Mouse (Mus musculus): Measurements from ENCODE around the gene Grk6. TPM values are rescaled to one million over a fixed set of nuclear protein-coding genes. Genes with fewer than 3 reads are reported as not detected.

Gene Grk6
- polyA plus RNA-seq, 1 experiment = 189 TPM

DNA sequence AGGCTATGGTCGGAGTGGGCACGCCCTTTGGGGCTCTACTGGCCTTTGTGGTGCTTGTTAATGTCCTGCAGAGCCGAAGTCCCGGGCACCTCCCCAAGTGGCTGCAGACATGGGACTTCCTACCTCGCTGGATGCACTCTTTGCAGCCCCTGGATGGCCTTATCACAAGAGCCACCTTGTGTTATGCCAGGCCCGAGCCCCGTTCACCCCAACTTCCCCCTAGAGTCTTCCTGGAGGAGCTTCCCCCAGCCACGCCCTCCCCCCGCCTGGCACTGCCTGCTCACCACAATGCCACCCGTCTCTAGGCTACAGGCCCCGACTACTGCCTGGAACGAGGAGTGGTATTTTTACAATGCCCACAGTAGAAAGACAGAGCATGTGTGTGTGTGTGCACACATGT, 31.5 kb upstream of the Grk6 start:
- no peak overlapping the region for H3K27ac ChIP-seq (ENCODE audit: insufficient read depth, low read length)
- TF ChIP-seq CTCF (IDR thresholded peaks at IDR 0.05; ENCODE audit: extremely low read depth, insufficient read depth, insufficient read length, insufficient replicate concordance) (no peak), POLR2A (IDR thresholded peaks at IDR 0.05; ENCODE audit: low read depth, low read length) (no peak)
- no peaks in the 10 kb centered on the region for H3K27me3 ChIP-seq (ENCODE audit: control insufficient read depth, insufficient read depth, low read length)
- peaks cover 7% of the 10 kb centered on the region; the same call in 1 of the 2 replicates for H3K4me1 ChIP-seq (ENCODE audit: control insufficient read depth, insufficient read depth, insufficient read length)
- WGBS = 26% methylated on average over 12 of the region's 12 CpGs
- DNase-seq (ENCODE audit: low read depth in 1 of 2, low spot score in 2 of 2) = no peak
- no peaks in the 10 kb centered on the region for H3K36me3 ChIP-seq (ENCODE audit: control insufficient read depth, insufficient read depth, low read length)
- H3K4me3 ChIP-seq (ENCODE audit: extremely low read depth, insufficient read depth, insufficient read length) = no peak overlapping the region

DNA sequence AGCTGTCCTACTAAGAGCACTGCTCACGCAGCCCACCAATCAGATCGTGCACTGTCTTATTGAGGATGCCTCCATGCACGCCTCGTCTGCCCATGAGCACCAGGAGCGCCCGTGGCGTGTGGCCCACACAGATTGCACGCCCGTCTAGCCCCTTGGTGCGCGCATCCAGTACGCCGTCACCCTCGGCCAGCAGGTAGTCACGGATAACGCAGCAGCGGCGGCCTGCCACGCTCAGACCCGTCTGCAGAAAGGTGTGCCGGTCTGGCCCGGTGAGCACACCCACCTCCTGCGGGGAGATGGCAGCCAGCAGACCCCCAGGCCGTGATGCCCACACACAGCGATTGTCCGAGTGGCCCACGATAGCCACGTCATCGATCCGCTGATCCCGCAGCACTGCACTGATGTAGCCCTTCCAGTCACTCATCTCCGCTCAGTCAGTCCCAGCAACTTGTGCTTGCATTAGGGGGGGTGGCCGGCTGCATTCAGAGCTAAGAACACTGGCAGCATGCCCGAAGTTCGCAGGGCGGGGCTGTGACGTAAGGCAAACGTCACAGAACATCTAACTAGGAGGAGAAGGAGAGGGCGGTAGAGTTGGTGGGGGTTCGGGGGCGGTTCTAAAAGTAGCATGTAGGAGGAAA, 30.0 kb upstream of the Grk6 start, which contains the start of gene Pfn3:
Pfn3 (minus strand) TSS at position 490 of the 638 bp plus-strand sequence.
- H3K27me3 ChIP-seq (ENCODE audit: control insufficient read depth, insufficient read depth, low read length) = no peaks in the 10 kb centered on the region
- no peak for DNase-seq (ENCODE audit: low read depth in 1 of 2, low spot score in 2 of 2)
- no peak within 1 kb of the TSS for H3K27ac ChIP-seq (ENCODE audit: insufficient read depth, low read length)
- peaks cover 9% of the 10 kb centered on the region for H3K4me1 ChIP-seq (ENCODE audit: control insufficient read depth, insufficient read depth, insufficient read length)
- WGBS = 48% methylated on average over 41 of the region's 41 CpGs
- TF ChIP-seq POLR2A (IDR thresholded peaks at IDR 0.05; ENCODE audit: low read depth, low read length) = no peak
- no peak for TF ChIP-seq CTCF (IDR thresholded peaks at IDR 0.05; ENCODE audit: extremely low read depth, insufficient read depth, insufficient read length, insufficient replicate concordance)
- H3K36me3 ChIP-seq (ENCODE audit: control insufficient read depth, insufficient read depth, low read length) = no peaks in the 10 kb centered on the region
- no peak within 1 kb of the TSS for H3K4me3 ChIP-seq (ENCODE audit: extremely low read depth, insufficient read depth, insufficient read length)

DNA sequence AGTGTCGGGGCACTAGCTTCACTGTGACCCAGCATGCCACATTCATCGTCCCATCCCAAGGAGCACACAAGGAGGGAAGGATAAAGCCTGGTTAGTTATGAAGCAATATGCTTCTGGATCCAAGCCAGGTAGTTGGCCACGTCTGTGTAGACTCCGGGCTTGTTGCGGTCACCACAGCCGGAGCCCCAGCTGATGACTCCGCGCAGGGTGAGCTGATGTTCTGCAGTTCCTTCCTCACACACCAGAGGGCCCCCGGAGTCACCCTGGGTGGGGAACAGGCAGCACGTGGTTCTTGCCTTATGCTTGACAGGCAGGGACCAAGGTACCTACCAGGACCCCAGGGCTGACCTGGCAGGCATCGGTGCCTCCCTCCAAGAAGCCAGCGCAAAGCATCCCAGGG, 26.9 kb upstream of the Grk6 start:
- Histone ChIP-seq H3K36me3 (ENCODE audit: control insufficient read depth, insufficient read depth, low read length) (no peaks in the 10 kb centered on the region), H3K4me1 (ENCODE audit: control insufficient read depth, insufficient read depth, insufficient read length) (peaks cover 21% of the 10 kb centered on the region), H3K27ac (ENCODE audit: insufficient read depth, low read length) (no peak overlapping the region), H3K4me3 (ENCODE audit: extremely low read depth, insufficient read depth, insufficient read length) (no peak overlapping the region), H3K27me3 (ENCODE audit: control insufficient read depth, insufficient read depth, low read length) (peaks cover 7% of the 10 kb centered on the region; the same call in 1 of the 2 replicates)
- TF ChIP-seq CTCF (IDR thresholded peaks at IDR 0.05; ENCODE audit: extremely low read depth, insufficient read depth, insufficient read length, insufficient replicate concordance) (peak; percentile 92), POLR2A (IDR thresholded peaks at IDR 0.05; ENCODE audit: low read depth, low read length) (no peak)
- DNase-seq (ENCODE audit: low read depth in 1 of 2, low spot score in 2 of 2) = peak; percentile 71 to 92
- 3% methylated on average over 12 of the region's 12 CpGs for WGBS

DNA sequence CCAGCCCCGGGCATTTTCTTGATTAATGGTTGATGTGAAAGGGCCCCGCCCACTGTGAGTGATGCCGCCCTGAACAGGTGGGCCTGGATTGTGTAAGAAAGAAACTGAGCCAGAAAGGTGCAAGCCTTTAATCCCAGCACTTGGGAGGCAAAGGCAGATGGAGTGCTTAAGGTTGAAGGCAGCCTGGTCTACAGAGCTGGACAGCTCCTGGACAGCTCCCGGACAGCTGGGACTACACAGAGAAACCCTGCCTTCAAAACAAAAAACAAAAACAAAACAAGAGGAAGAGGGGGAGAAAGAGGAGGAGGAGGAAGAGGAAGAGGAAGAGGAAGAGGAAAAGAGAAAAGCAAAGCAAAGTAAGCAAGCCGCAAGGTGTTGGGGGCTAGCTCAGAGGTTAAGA, 25.7 kb upstream of the Grk6 start:
- no peaks in the 10 kb centered on the region for H3K36me3 ChIP-seq (ENCODE audit: control insufficient read depth, insufficient read depth, low read length)
- TF ChIP-seq POLR2A (IDR thresholded peaks at IDR 0.05; ENCODE audit: low read depth, low read length) = no peak
- no peak for TF ChIP-seq CTCF (IDR thresholded peaks at IDR 0.05; ENCODE audit: extremely low read depth, insufficient read depth, insufficient read length, insufficient replicate concordance)
- WGBS = 66% methylated on average over 5 of the region's 5 CpGs
- H3K4me1 ChIP-seq (ENCODE audit: control insufficient read depth, insufficient read depth, insufficient read length) = peaks cover 21% of the 10 kb centered on the region
- peaks cover 7% of the 10 kb centered on the region; the same call in 1 of the 2 replicates for H3K27me3 ChIP-seq (ENCODE audit: control insufficient read depth, insufficient read depth, low read length)
- no peak for DNase-seq (ENCODE audit: low read depth in 1 of 2, low spot score in 2 of 2)
- no peak overlapping the region for H3K4me3 ChIP-seq (ENCODE audit: extremely low read depth, insufficient read depth, insufficient read length)
- H3K27ac ChIP-seq (ENCODE audit: insufficient read depth, low read length) = no peak overlapping the region

DNA sequence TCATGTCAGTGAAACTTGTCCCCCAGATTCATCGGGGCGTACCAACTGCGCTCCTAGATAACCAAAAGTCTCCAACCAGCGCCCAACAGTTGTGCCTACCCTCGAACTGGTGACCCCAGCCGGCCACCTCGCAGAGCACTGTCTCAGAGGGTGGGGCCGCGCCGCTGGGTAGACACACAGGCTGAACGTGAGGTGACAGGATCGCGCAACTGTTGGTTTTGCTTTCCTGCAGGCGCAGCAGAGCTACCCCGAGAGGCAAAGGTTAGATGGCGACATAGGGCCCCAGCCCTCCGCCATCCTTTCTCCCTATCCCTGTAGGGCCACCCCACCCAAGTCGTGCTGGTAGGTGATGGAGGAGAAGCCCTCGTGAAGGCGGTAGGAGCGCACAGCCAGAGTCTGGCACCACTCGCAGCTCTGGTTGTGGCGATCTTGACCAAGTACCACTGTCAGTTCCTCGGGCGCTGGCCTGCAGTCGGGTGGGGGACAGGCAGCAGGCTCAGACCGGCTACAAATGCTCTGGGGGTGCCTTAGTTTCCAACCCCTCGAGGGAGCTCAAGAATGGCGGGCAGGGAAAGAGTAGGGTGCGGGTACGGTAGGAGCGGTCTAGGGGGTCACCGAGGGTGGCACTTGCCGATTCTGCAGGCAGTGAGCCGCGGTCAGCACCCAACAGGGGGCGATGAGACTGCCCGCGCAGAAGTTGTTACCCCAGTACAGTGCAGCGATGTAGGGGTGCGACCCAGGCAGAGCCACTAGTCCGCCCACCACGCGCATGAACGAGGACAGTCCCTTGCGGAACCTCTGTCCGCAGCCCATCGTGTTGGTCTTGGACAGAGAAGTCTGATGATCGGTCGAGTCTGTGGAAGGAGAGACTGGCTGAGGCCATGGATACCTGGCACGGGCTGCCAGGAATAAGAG, 24.6 kb upstream of the Grk6 start:
- TF ChIP-seq POLR2A (IDR thresholded peaks at IDR 0.05; ENCODE audit: low read depth, low read length) (no peak), CTCF (IDR thresholded peaks at IDR 0.05; ENCODE audit: extremely low read depth, insufficient read depth, insufficient read length, insufficient replicate concordance) (0 out of 2 replicates have a peak, but pooled peaks have one; percentile 2)
- no peaks in the 10 kb centered on the region for H3K36me3 ChIP-seq (ENCODE audit: control insufficient read depth, insufficient read depth, low read length)
- WGBS = 25% methylated on average over 51 of the region's 51 CpGs
- H3K27me3 ChIP-seq (ENCODE audit: control insufficient read depth, insufficient read depth, low read length) = peaks cover 7% of the 10 kb centered on the region; the same call in 1 of the 2 replicates
- no peak overlapping the region for H3K27ac ChIP-seq (ENCODE audit: insufficient read depth, low read length)
- peaks cover 21% of the 10 kb centered on the region for H3K4me1 ChIP-seq (ENCODE audit: control insufficient read depth, insufficient read depth, insufficient read length)
- H3K4me3 ChIP-seq (ENCODE audit: extremely low read depth, insufficient read depth, insufficient read length) = no peak overlapping the region
- no peak for DNase-seq (ENCODE audit: low read depth in 1 of 2, low spot score in 2 of 2)

DNA sequence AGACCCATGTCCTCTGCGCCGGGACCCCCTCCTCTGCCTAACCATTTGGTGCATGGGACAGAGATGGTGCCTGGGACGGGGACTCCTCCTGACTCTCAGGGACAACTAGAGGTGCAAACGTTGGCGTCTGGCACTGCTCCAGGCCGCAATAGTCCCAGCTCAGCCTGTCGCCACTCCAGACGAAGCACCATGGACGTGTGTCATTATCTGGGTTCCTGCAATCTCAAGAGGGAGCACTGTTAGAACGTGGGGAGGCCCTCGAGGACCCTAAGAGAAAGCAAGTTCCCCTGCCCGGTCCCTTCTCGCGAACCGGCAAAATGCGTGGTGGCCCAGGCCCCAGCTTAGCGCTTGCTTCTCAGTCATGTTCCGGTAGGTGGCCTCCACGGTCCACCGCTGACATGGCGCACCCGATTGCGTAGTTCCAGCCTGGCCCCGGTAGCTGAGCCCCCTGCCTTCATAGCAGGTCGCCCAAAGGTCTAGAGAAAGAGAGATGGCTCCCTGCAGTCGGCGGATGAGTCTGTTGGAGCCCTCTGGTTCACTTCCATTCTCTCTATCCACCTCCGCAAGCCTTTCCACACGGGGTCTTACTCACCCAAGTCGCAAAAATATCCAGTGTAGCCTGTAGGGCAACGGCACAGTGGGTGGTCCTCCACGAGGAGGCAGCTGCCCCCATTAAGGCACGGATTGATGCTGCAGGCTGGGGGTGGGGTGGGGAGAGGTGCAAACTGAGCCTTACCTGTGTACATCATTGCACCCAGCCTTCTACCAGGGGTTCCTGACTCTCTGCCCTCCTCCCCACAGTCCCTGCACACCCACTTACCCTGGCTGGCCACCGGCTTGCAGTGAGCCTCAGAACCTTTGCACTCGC, 23.7 kb upstream of the Grk6 start:
- WGBS = 10% methylated on average over 35 of the region's 35 CpGs
- peaks cover 7% of the 10 kb centered on the region; the same call in 1 of the 2 replicates for H3K27me3 ChIP-seq (ENCODE audit: control insufficient read depth, insufficient read depth, low read length)
- no peaks in the 10 kb centered on the region for H3K36me3 ChIP-seq (ENCODE audit: control insufficient read depth, insufficient read depth, low read length)
- no peak overlapping the region for H3K27ac ChIP-seq (ENCODE audit: insufficient read depth, low read length)
- H3K4me1 ChIP-seq (ENCODE audit: control insufficient read depth, insufficient read depth, insufficient read length) = peaks cover 21% of the 10 kb centered on the region
- peak; percentile 53 to 78 for DNase-seq (ENCODE audit: low read depth in 1 of 2, low spot score in 2 of 2)
- TF ChIP-seq POLR2A (IDR thresholded peaks at IDR 0.05; ENCODE audit: low read depth, low read length) (no peak), CTCF (IDR thresholded peaks at IDR 0.05; ENCODE audit: extremely low read depth, insufficient read depth, insufficient read length, insufficient replicate concordance) (peak; percentile 92; the same call in 1 of the 2 replicates)
- peak overlapping the region; percentile 20; the same call in 1 of the 2 replicates for H3K4me3 ChIP-seq (ENCODE audit: extremely low read depth, insufficient read depth, insufficient read length)
